Mouse (Mus musculus) heart, postnatal 10 days (tissue): ENCODE data around the gene Man2a1. TPM values are rescaled to one million over a fixed set of nuclear protein-coding genes. Genes with fewer than 3 reads are reported as not detected.

ENCODE experiments used
- DNase-seq, 2 experiments: peaks; one replicate each; pipeline ENCODE4 v3.0.0; 2021
- intact Hi-C: fragments of 180-260 bp; cut with DNase I; formaldehyde crosslinking; loops from one replicate; pipeline ENCODE4 v1.15.1; 2025
- total RNA-seq, 2 experiments: library from RNA; stranded (reverse); gene quantifications; 2 replicates each; pipeline ENCODE4 v1.2.3; 2021

The Man2a1 gene
- 10 to 100 TPM; 27.5 to 35.6 TPM for total RNA-seq

GRCm38 (mm10) chr17:64600372-64601090, at the start of gene Man2a1:
TSS of gene Man2a1 (plus strand) at chr17:64600736.
- intact Hi-C loops = loop anchor here (2.0 to 10.0 kb wide), 6 partner anchors 103 to 738 kb away; partner anchors contain the start of genes A930002H24Rik and Fer
- DNase-seq = peak; percentile 88 to 91

- intact Hi-C loops = no loop called here
- no peak for DNase-seq
Observed at GRCm38 (mm10) chr17:64553358-64553757, 47.2 kb upstream of the Man2a1 start.

GRCm38 (mm10) chr17:64554901-64555300, 45.6 kb upstream of the Man2a1 start:
- no peak for DNase-seq
- intact Hi-C loops = no loop called here

GRCm38 (mm10) chr17:64556661-64557445, 43.7 kb upstream of the Man2a1 start:
- DNase-seq = no peak

GRCm38 (mm10) chr17:64558994-64559540, 41.5 kb upstream of the Man2a1 start:
- intact Hi-C loops = no loop called here
- peak in 1 of 2 experiments; percentile 30 for DNase-seq

More at GRCm38 (mm10) chr17:64556661-64557445, 43.7 kb upstream of the Man2a1 start:
- intact Hi-C loops = no loop called here

GRCm38 (mm10) chr17:64566435-64566834, 34.1 kb upstream of the Man2a1 start:
- intact Hi-C loops = no loop called here
- no peak for DNase-seq

- no peak for DNase-seq
- intact Hi-C loops = no loop called here
Observed at GRCm38 (mm10) chr17:64567546-64567945, 33.0 kb upstream of the Man2a1 start.

GRCm38 (mm10) chr17:64573981-64574380, 26.6 kb upstream of the Man2a1 start:
- no peak for DNase-seq
- intact Hi-C loops = no loop called here

- intact Hi-C loops = no loop called here
- DNase-seq = no peak
Observed at GRCm38 (mm10) chr17:64575240-64575639, 25.3 kb upstream of the Man2a1 start.

GRCm38 (mm10) chr17:64577485-64577884, 23.1 kb upstream of the Man2a1 start:
- intact Hi-C loops = no loop called here
- DNase-seq = no peak

- intact Hi-C loops = no loop called here
- DNase-seq = no peak
Observed at GRCm38 (mm10) chr17:64578346-64578745, 22.2 kb upstream of the Man2a1 start.

GRCm38 (mm10) chr17:64579696-64580095, 20.8 kb upstream of the Man2a1 start:
- intact Hi-C loops = no loop called here
- no peak for DNase-seq

- no peak for DNase-seq
- intact Hi-C loops = no loop called here
Observed at GRCm38 (mm10) chr17:64581133-64581532, 19.4 kb upstream of the Man2a1 start.

- intact Hi-C loops = no loop called here
- no peak for DNase-seq
Observed at GRCm38 (mm10) chr17:64581962-64582361, 18.6 kb upstream of the Man2a1 start.

- intact Hi-C loops = no loop called here
- DNase-seq = no peak
Observed at GRCm38 (mm10) chr17:64590483-64590882, 10.1 kb upstream of the Man2a1 start.

GRCm38 (mm10) chr17:64591366-64591765, 9.2 kb upstream of the Man2a1 start:
- intact Hi-C loops = no loop called here

GRCm38 (mm10) chr17:64592355-64592754, 8.2 kb upstream of the Man2a1 start:
- intact Hi-C loops = no loop called here
- DNase-seq = no peak

More at GRCm38 (mm10) chr17:64591366-64591765, 9.2 kb upstream of the Man2a1 start:
- no peak for DNase-seq

GRCm38 (mm10) chr17:64592788-64593187, 7.7 kb upstream of the Man2a1 start:
- intact Hi-C loops = no loop called here
- no peak for DNase-seq

- intact Hi-C loops = no loop called here
- DNase-seq = no peak
Observed at GRCm38 (mm10) chr17:64597770-64598169, 2.8 kb upstream of the Man2a1 start.

GRCm38 (mm10) chr17:64599916-64600315, 620 bp upstream of the Man2a1 start:
- DNase-seq = no peak
- intact Hi-C loops = loop anchor here (2.0 to 10.0 kb wide), 6 partner anchors 103 to 738 kb away; partner anchors contain the start of genes A930002H24Rik and Fer

- intact Hi-C loops = loop anchor here (2.0 to 10.0 kb wide), 6 partner anchors 104 to 739 kb away; partner anchors contain the start of genes A930002H24Rik and Fer
- peak; percentile 77 to 78 for DNase-seq
Observed at GRCm38 (mm10) chr17:64601091-64601750, 685 bp downstream of the Man2a1 start.
